Mouse (Mus musculus): ENCODE results near the gene Atp8b4. TPM values are rescaled to one million over a fixed set of nuclear protein-coding genes. Genes with fewer than 3 reads are reported as not detected.

The Atp8b4 gene
- polyA plus RNA-seq, 1 experiment: 0.06 TPM

GRCm38 (mm10) chr2:126416772-126417171 lies 83.7 kb downstream of the Atp8b4 start:
- Histone ChIP-seq H3K36me3 (ENCODE audit: control insufficient read depth, insufficient read depth) (no peaks in the 10 kb centered on the region), H3K79me2 (ENCODE audit: control insufficient read depth, insufficient read depth) (no peaks in the 10 kb centered on the region), H3K4me3 (ENCODE audit: insufficient read depth, poor library complexity, severe bottlenecking) (no peak overlapping the region), H3ac (ENCODE audit: control insufficient read depth, insufficient read length, low read depth) (no peak overlapping the region), H3K79me3 (ENCODE audit: low read depth) (no peaks in the 10 kb centered on the region), H3K27me3 (ENCODE audit: control insufficient read depth, insufficient read depth, insufficient read length) (no peaks in the 10 kb centered on the region)
- no peak for TF ChIP-seq CEBPB (IDR thresholded peaks at IDR 0.05; ENCODE audit: low read depth)
- no peak for TF ChIP-seq MAX (IDR thresholded peaks at IDR 0.05)
- TF ChIP-seq MYOG (IDR thresholded peaks at IDR 0.05; ENCODE audit: control insufficient read depth, extremely low read depth, insufficient read length): no peak
- TF ChIP-seq FOSL1 (IDR thresholded peaks at IDR 0.05; ENCODE audit: insufficient read depth, low read length, poor library complexity, severe bottlenecking): no peak
- no peak for TF ChIP-seq MYOD1 (IDR thresholded peaks at IDR 0.05; ENCODE audit: control insufficient read depth, insufficient read length, low read depth)
- TF ChIP-seq USF1 (IDR thresholded peaks at IDR 0.05; ENCODE audit: low read depth): no peak
- no peak for TF ChIP-seq CTCF (IDR thresholded peaks at IDR 0.05; ENCODE audit: control insufficient read depth, insufficient read depth, insufficient read length)

GRCm38 (mm10) chr2:126415981-126416380 lies 84.5 kb downstream of the Atp8b4 start:
- TF ChIP-seq MYOG (IDR thresholded peaks at IDR 0.05; ENCODE audit: control insufficient read depth, extremely low read depth, insufficient read length) (no peak), USF1 (IDR thresholded peaks at IDR 0.05; ENCODE audit: low read depth) (no peak), FOSL1 (IDR thresholded peaks at IDR 0.05; ENCODE audit: insufficient read depth, low read length, poor library complexity, severe bottlenecking) (no peak), CEBPB (IDR thresholded peaks at IDR 0.05; ENCODE audit: low read depth) (no peak)
- Histone ChIP-seq H3ac (ENCODE audit: control insufficient read depth, insufficient read length, low read depth) (no peak overlapping the region), H3K79me2 (ENCODE audit: control insufficient read depth, insufficient read depth) (no peaks in the 10 kb centered on the region), H3K79me3 (ENCODE audit: low read depth) (no peaks in the 10 kb centered on the region), H3K36me3 (ENCODE audit: control insufficient read depth, insufficient read depth) (no peaks in the 10 kb centered on the region), H3K27me3 (ENCODE audit: control insufficient read depth, insufficient read depth, insufficient read length) (no peaks in the 10 kb centered on the region), H3K4me3 (ENCODE audit: insufficient read depth, poor library complexity, severe bottlenecking) (no peak overlapping the region)

- H3ac ChIP-seq (ENCODE audit: control insufficient read depth, insufficient read length, low read depth): no peak overlapping the region
Measured at GRCm38 (mm10) chr2:126412759-126413158, 87.7 kb downstream of the Atp8b4 start.

GRCm38 (mm10) chr2:126399454-126399853 lies 101.0 kb downstream of the Atp8b4 start:
- Histone ChIP-seq H3K4me3 (ENCODE audit: insufficient read depth, poor library complexity, severe bottlenecking) (no peak overlapping the region), H3K27me3 (ENCODE audit: control insufficient read depth, insufficient read depth, insufficient read length) (no peaks in the 10 kb centered on the region), H3ac (ENCODE audit: control insufficient read depth, insufficient read length, low read depth) (no peak overlapping the region), H3K79me2 (ENCODE audit: control insufficient read depth, insufficient read depth) (no peaks in the 10 kb centered on the region), H3K79me3 (ENCODE audit: low read depth) (no peaks in the 10 kb centered on the region), H3K36me3 (ENCODE audit: control insufficient read depth, insufficient read depth) (no peaks in the 10 kb centered on the region)
- TF ChIP-seq CEBPB (IDR thresholded peaks at IDR 0.05; ENCODE audit: low read depth): peak; percentile 86
- TF ChIP-seq MYOG (IDR thresholded peaks at IDR 0.05; ENCODE audit: control insufficient read depth, extremely low read depth, insufficient read length): no peak

More at GRCm38 (mm10) chr2:126412759-126413158, 87.7 kb downstream of the Atp8b4 start:
- TF ChIP-seq MYOD1 (IDR thresholded peaks at IDR 0.05; ENCODE audit: control insufficient read depth, insufficient read length, low read depth): no peak
- TF ChIP-seq CEBPB (IDR thresholded peaks at IDR 0.05; ENCODE audit: low read depth): peak; percentile 32
- no peaks in the 10 kb centered on the region for H3K36me3 ChIP-seq (ENCODE audit: control insufficient read depth, insufficient read depth)
- no peaks in the 10 kb centered on the region for H3K79me3 ChIP-seq (ENCODE audit: low read depth)
- no peaks in the 10 kb centered on the region for H3K27me3 ChIP-seq (ENCODE audit: control insufficient read depth, insufficient read depth, insufficient read length)
- no peaks in the 10 kb centered on the region for H3K79me2 ChIP-seq (ENCODE audit: control insufficient read depth, insufficient read depth)
- H3K4me3 ChIP-seq (ENCODE audit: insufficient read depth, poor library complexity, severe bottlenecking): no peak overlapping the region

- H3K27me3 ChIP-seq (ENCODE audit: control insufficient read depth, insufficient read depth, insufficient read length): no peaks in the 10 kb centered on the region
- H3K4me3 ChIP-seq (ENCODE audit: insufficient read depth, poor library complexity, severe bottlenecking): no peak overlapping the region
- no peaks in the 10 kb centered on the region for H3K79me3 ChIP-seq (ENCODE audit: low read depth)
- no peak overlapping the region for H3ac ChIP-seq (ENCODE audit: control insufficient read depth, insufficient read length, low read depth)
- no peaks in the 10 kb centered on the region for H3K36me3 ChIP-seq (ENCODE audit: control insufficient read depth, insufficient read depth)
- TF ChIP-seq MYOD1 (IDR thresholded peaks at IDR 0.05; ENCODE audit: control insufficient read depth, insufficient read length, low read depth): no peak
- no peak for TF ChIP-seq FOSL1 (IDR thresholded peaks at IDR 0.05; ENCODE audit: insufficient read depth, low read length, poor library complexity, severe bottlenecking)
- TF ChIP-seq CEBPB (IDR thresholded peaks at IDR 0.05; ENCODE audit: low read depth): no peak
- TF ChIP-seq CTCF (IDR thresholded peaks at IDR 0.05; ENCODE audit: control insufficient read depth, insufficient read depth, insufficient read length): no peak
- no peak for TF ChIP-seq USF1 (IDR thresholded peaks at IDR 0.05; ENCODE audit: low read depth)
- TF ChIP-seq MAX (IDR thresholded peaks at IDR 0.05): no peak
- no peak for TF ChIP-seq MYOG (IDR thresholded peaks at IDR 0.05; ENCODE audit: control insufficient read depth, extremely low read depth, insufficient read length)
- no peaks in the 10 kb centered on the region for H3K79me2 ChIP-seq (ENCODE audit: control insufficient read depth, insufficient read depth)
Measured at GRCm38 (mm10) chr2:126399017-126399416, 101.5 kb downstream of the Atp8b4 start.

- H3K79me2 ChIP-seq (ENCODE audit: control insufficient read depth, insufficient read depth): no peaks in the 10 kb centered on the region
- H3K27me3 ChIP-seq (ENCODE audit: control insufficient read depth, insufficient read depth, insufficient read length): no peaks in the 10 kb centered on the region
- no peaks in the 10 kb centered on the region for H3K36me3 ChIP-seq (ENCODE audit: control insufficient read depth, insufficient read depth)
- H3K4me3 ChIP-seq (ENCODE audit: insufficient read depth, poor library complexity, severe bottlenecking): no peak overlapping the region
- TF ChIP-seq CEBPB (IDR thresholded peaks at IDR 0.05; ENCODE audit: low read depth) (no peak), FOSL1 (IDR thresholded peaks at IDR 0.05; ENCODE audit: insufficient read depth, low read length, poor library complexity, severe bottlenecking) (no peak), MAX (IDR thresholded peaks at IDR 0.05) (no peak), MYOG (IDR thresholded peaks at IDR 0.05; ENCODE audit: control insufficient read depth, extremely low read depth, insufficient read length) (no peak), MYOD1 (IDR thresholded peaks at IDR 0.05; ENCODE audit: control insufficient read depth, insufficient read length, low read depth) (no peak), CTCF (IDR thresholded peaks at IDR 0.05; ENCODE audit: control insufficient read depth, insufficient read depth, insufficient read length) (no peak), USF1 (IDR thresholded peaks at IDR 0.05; ENCODE audit: low read depth) (no peak)
- no peak overlapping the region for H3ac ChIP-seq (ENCODE audit: control insufficient read depth, insufficient read length, low read depth)
- H3K79me3 ChIP-seq (ENCODE audit: low read depth): no peaks in the 10 kb centered on the region
Measured at GRCm38 (mm10) chr2:126398216-126398615, 102.3 kb downstream of the Atp8b4 start.
